Mouse (Mus musculus): ENCODE measurements around the gene Lin7b. TPM values are rescaled to one million over a fixed set of nuclear protein-coding genes. Genes with fewer than 3 reads are reported as not detected.

The Lin7b gene
- polyA plus RNA-seq, 1 experiment from 2014 or later = 0.81 TPM

GRCm38 (mm10) chr7:45369022-45369745 lies 1.2 kb downstream of the Lin7b start:
- 75% methylated on average over 16 of the region's 16 CpGs for WGBS

GRCm38 (mm10) chr7:45368178-45368577 lies 2.2 kb downstream of the Lin7b start:
- peaks cover 37% of the 10 kb centered on the region for H3K27me3 ChIP-seq (ENCODE audit: control insufficient read depth, insufficient read depth, low read length)
- no peak overlapping the region; the same call in 1 of the 2 replicates for H3K9ac ChIP-seq (ENCODE audit: low read length)
- no peak for ATAC-seq (replicated peaks; ENCODE audit: extremely low read depth, insufficient read depth, low FRiP score)
- H3K9me3 ChIP-seq (replicated peaks; ENCODE audit: control insufficient read depth, low read length) = no peaks in the 10 kb centered on the region
- no peak overlapping the region for H3K4me3 ChIP-seq (ENCODE audit: low read length)
- WGBS = 78% methylated on average over 15 of the region's 15 CpGs
- H3K4me1 ChIP-seq (ENCODE audit: control insufficient read depth, insufficient read depth, low read length) = peaks cover 19% of the 10 kb centered on the region
- H3K36me3 ChIP-seq (ENCODE audit: control insufficient read depth, insufficient read depth) = no peaks in the 10 kb centered on the region
- H3K27ac ChIP-seq (ENCODE audit: low read length) = no peak overlapping the region
- H3K4me2 ChIP-seq (ENCODE audit: low read depth, low read length) = no peak overlapping the region

More at GRCm38 (mm10) chr7:45369022-45369745, 1.2 kb downstream of the Lin7b start:
- Histone ChIP-seq H3K27me3 (ENCODE audit: control insufficient read depth, insufficient read depth, low read length) (peaks cover 30% of the 10 kb centered on the region), H3K27ac (ENCODE audit: low read length) (no peak overlapping the region), H3K4me2 (ENCODE audit: low read depth, low read length) (no peak overlapping the region), H3K4me3 (ENCODE audit: low read length) (no peak overlapping the region), H3K36me3 (ENCODE audit: control insufficient read depth, insufficient read depth) (no peaks in the 10 kb centered on the region), H3K9ac (ENCODE audit: low read length) (no peak overlapping the region), H3K9me3 (replicated peaks; ENCODE audit: control insufficient read depth, low read length) (no peaks in the 10 kb centered on the region), H3K4me1 (ENCODE audit: control insufficient read depth, insufficient read depth, low read length) (peaks cover 19% of the 10 kb centered on the region)
- no peak for ATAC-seq (replicated peaks; ENCODE audit: extremely low read depth, insufficient read depth, low FRiP score)

- ATAC-seq (replicated peaks; ENCODE audit: extremely low read depth, insufficient read depth, low FRiP score) = peak; percentile 90
- Histone ChIP-seq H3K4me1 (ENCODE audit: control insufficient read depth, insufficient read depth, low read length) (peaks cover 19% of the 10 kb centered on the region), H3K4me3 (ENCODE audit: low read length) (peak overlapping the region; percentile 65), H3K9me3 (replicated peaks; ENCODE audit: control insufficient read depth, low read length) (no peaks in the 10 kb centered on the region), H3K9ac (ENCODE audit: low read length) (peak overlapping the region; percentile 67), H3K4me2 (ENCODE audit: low read depth, low read length) (peak overlapping the region; percentile 98), H3K36me3 (ENCODE audit: control insufficient read depth, insufficient read depth) (no peaks in the 10 kb centered on the region), H3K27me3 (ENCODE audit: control insufficient read depth, insufficient read depth, low read length) (peaks cover 46% of the 10 kb centered on the region), H3K27ac (ENCODE audit: low read length) (peak overlapping the region; percentile 46)
- WGBS = under 1% methylated on average over 70 of the region's 70 CpGs
Measured at GRCm38 (mm10) chr7:45367020-45367880, 3.1 kb downstream of the Lin7b start.

GRCm38 (mm10) chr7:45366652-45367019 lies 3.7 kb downstream of the Lin7b start, which contains the start of gene Ppfia3:
Gene Ppfia3 (minus strand): TSS chr7:45367019.
- H3K27ac ChIP-seq (ENCODE audit: low read length) = peak within 1 kb of the TSS; percentile 46
- H3K4me1 ChIP-seq (ENCODE audit: control insufficient read depth, insufficient read depth, low read length) = peaks cover 23% of the 10 kb centered on the region
- 0% methylated on average over 20 of the region's 26 CpGs for WGBS

GRCm38 (mm10) chr7:45365742-45366651 lies 4.4 kb downstream of the Lin7b start:
- Histone ChIP-seq H3K9ac (ENCODE audit: low read length) (peak overlapping the region; percentile 67), H3K4me3 (ENCODE audit: low read length) (peak overlapping the region; percentile 65), H3K36me3 (ENCODE audit: control insufficient read depth, insufficient read depth) (no peaks in the 10 kb centered on the region), H3K4me2 (ENCODE audit: low read depth, low read length) (peak overlapping the region; percentile 98), H3K27me3 (ENCODE audit: control insufficient read depth, insufficient read depth, low read length) (peaks cover 58% of the 10 kb centered on the region), H3K9me3 (replicated peaks; ENCODE audit: control insufficient read depth, low read length) (no peaks in the 10 kb centered on the region), H3K27ac (ENCODE audit: low read length) (no peak overlapping the region), H3K4me1 (ENCODE audit: control insufficient read depth, insufficient read depth, low read length) (peaks cover 26% of the 10 kb centered on the region)
- WGBS = 5% methylated on average over 35 of the region's 35 CpGs
- ATAC-seq (replicated peaks; ENCODE audit: extremely low read depth, insufficient read depth, low FRiP score) = no peak

More at GRCm38 (mm10) chr7:45366652-45367019, 3.7 kb downstream of the Lin7b start, which contains the start of gene Ppfia3:
- Histone ChIP-seq H3K4me3 (ENCODE audit: low read length) (peak within 1 kb of the TSS; percentile 65), H3K9me3 (replicated peaks; ENCODE audit: control insufficient read depth, low read length) (no peaks in the 10 kb centered on the region), H3K4me2 (ENCODE audit: low read depth, low read length) (peak within 1 kb of the TSS; percentile 98), H3K27me3 (ENCODE audit: control insufficient read depth, insufficient read depth, low read length) (peaks cover 53% of the 10 kb centered on the region), H3K36me3 (ENCODE audit: control insufficient read depth, insufficient read depth) (no peaks in the 10 kb centered on the region), H3K9ac (ENCODE audit: low read length) (peak within 1 kb of the TSS; percentile 67)
- no peak for ATAC-seq (replicated peaks; ENCODE audit: extremely low read depth, insufficient read depth, low FRiP score)

GRCm38 (mm10) chr7:45363983-45364382 lies 6.4 kb downstream of the Lin7b start:
- peaks cover 62% of the 10 kb centered on the region for H3K27me3 ChIP-seq (ENCODE audit: control insufficient read depth, insufficient read depth, low read length)
- 69% methylated on average over 2 of the region's 2 CpGs for WGBS
- no peak overlapping the region for H3K4me3 ChIP-seq (ENCODE audit: low read length)
- H3K36me3 ChIP-seq (ENCODE audit: control insufficient read depth, insufficient read depth) = no peaks in the 10 kb centered on the region
- ATAC-seq (replicated peaks; ENCODE audit: extremely low read depth, insufficient read depth, low FRiP score) = no peak
- H3K4me1 ChIP-seq (ENCODE audit: control insufficient read depth, insufficient read depth, low read length) = peaks cover 16% of the 10 kb centered on the region
- no peaks in the 10 kb centered on the region for H3K9me3 ChIP-seq (replicated peaks; ENCODE audit: control insufficient read depth, low read length)
- no peak overlapping the region for H3K27ac ChIP-seq (ENCODE audit: low read length)
- H3K4me2 ChIP-seq (ENCODE audit: low read depth, low read length) = no peak overlapping the region
- no peak overlapping the region for H3K9ac ChIP-seq (ENCODE audit: low read length)

- Histone ChIP-seq H3K4me3 (ENCODE audit: low read length) (no peak overlapping the region), H3K4me2 (ENCODE audit: low read depth, low read length) (no peak overlapping the region), H3K4me1 (ENCODE audit: control insufficient read depth, insufficient read depth, low read length) (peaks cover 14% of the 10 kb centered on the region), H3K27me3 (ENCODE audit: control insufficient read depth, insufficient read depth, low read length) (peaks cover 57% of the 10 kb centered on the region), H3K9ac (ENCODE audit: low read length) (no peak overlapping the region), H3K36me3 (ENCODE audit: control insufficient read depth, insufficient read depth) (no peaks in the 10 kb centered on the region), H3K27ac (ENCODE audit: low read length) (no peak overlapping the region), H3K9me3 (replicated peaks; ENCODE audit: control insufficient read depth, low read length) (no peaks in the 10 kb centered on the region)
- no peak for ATAC-seq (replicated peaks; ENCODE audit: extremely low read depth, insufficient read depth, low FRiP score)
- 6% methylated on average over 13 of the region's 13 CpGs for WGBS
Measured at GRCm38 (mm10) chr7:45362801-45363200, 7.6 kb downstream of the Lin7b start.

- under 1% methylated on average over 43 of the region's 43 CpGs for WGBS
- peak; percentile 56 for ATAC-seq (replicated peaks; ENCODE audit: extremely low read depth, insufficient read depth, low FRiP score)
- H3K9ac ChIP-seq (ENCODE audit: low read length) = 0 out of 2 replicates have a peak overlapping the region, but pooled peaks have one; percentile 8
Measured at GRCm38 (mm10) chr7:45361243-45361804, 9.1 kb downstream of the Lin7b start.

More at GRCm38 (mm10) chr7:45361243-45361804, 9.1 kb downstream of the Lin7b start:
- Histone ChIP-seq H3K27me3 (ENCODE audit: control insufficient read depth, insufficient read depth, low read length) (peaks cover 59% of the 10 kb centered on the region), H3K9me3 (replicated peaks; ENCODE audit: control insufficient read depth, low read length) (no peaks in the 10 kb centered on the region), H3K4me3 (ENCODE audit: low read length) (peak overlapping the region; percentile 46), H3K4me2 (ENCODE audit: low read depth, low read length) (peak overlapping the region; percentile 73), H3K27ac (ENCODE audit: low read length) (no peak overlapping the region), H3K36me3 (ENCODE audit: control insufficient read depth, insufficient read depth) (no peaks in the 10 kb centered on the region), H3K4me1 (ENCODE audit: control insufficient read depth, insufficient read depth, low read length) (peaks cover 10% of the 10 kb centered on the region)

Measured in heart, embryonic 16.5 days (tissue).